Mouse (Mus musculus) intestine, embryonic 14.5 days (tissue): ENCODE data around the gene BC107364. TPM values are rescaled to one million over a fixed set of nuclear protein-coding genes. Genes with fewer than 3 reads are reported as not detected.

Experiments
- ATAC-seq: fragments of 200-750 bp; cut with Nextera tagmentation; replicated peaks from 2 replicates; pipeline ENCODE4 v1.8.0; 2017; ENCODE audit warnings: low read depth, moderate number of reproducible peaks, moderate TSS enrichment, moderate library complexity; ENCODE audit not compliant: low FRiP score, low TSS enrichment
- DNase-seq: peaks from one replicate; pipeline ENCODE4 v3.0.0-alpha.2; 2018; ENCODE audit warnings: low spot score
- H3K27ac ChIP-seq: fragments of 300-500 bp; sonication (generic); 2 replicates; pipeline ENCODE4 v1.5.1; 2014; ENCODE audit warnings: low read depth, mild to moderate bottlenecking, control low read depth
- H3K27me3 ChIP-seq: fragments of 300-500 bp; sonication (generic); replicated peaks from 2 replicates; pipeline ENCODE4 v1.6.1; 2014; ENCODE audit warnings: low read length, control low read depth; ENCODE audit not compliant: control insufficient read depth, insufficient read depth
- H3K36me3 ChIP-seq: fragments of 300-500 bp; sonication (generic); 2 replicates; pipeline ENCODE4 v1.6.1; 2014; ENCODE audit warnings: low read length, control low read depth; ENCODE audit not compliant: control insufficient read depth, insufficient read depth
- H3K4me1 ChIP-seq: fragments of 300-500 bp; sonication (generic); replicated peaks from 2 replicates; pipeline ENCODE4 v1.6.1; 2014; ENCODE audit warnings: low read length, control low read depth, mixed read lengths; ENCODE audit not compliant: control insufficient read depth, insufficient read depth
- H3K4me2 ChIP-seq: fragments of 300-500 bp; sonication (generic); 2 replicates; pipeline ENCODE4 v1.6.1; 2014; ENCODE audit warnings: low read length
- H3K4me3 ChIP-seq: fragments of 300-500 bp; sonication (generic); 2 replicates; pipeline ENCODE4 v1.5.1; 2014; ENCODE audit warnings: low read depth, low read length, control low read depth, mixed read lengths
- H3K9ac ChIP-seq: fragments of 300-500 bp; sonication (generic); 2 replicates; pipeline ENCODE4 v1.6.1; 2014; ENCODE audit warnings: mild to moderate bottlenecking, low read length
- H3K9me3 ChIP-seq: fragments of 300-500 bp; sonication (generic); 2 replicates; pipeline ENCODE4 v1.6.1; 2016; ENCODE audit warnings: low read length, control low read depth; ENCODE audit not compliant: control insufficient read depth
- WGBS: fragments of 180-500 bp; shearing (Covaris S2); extraction: QIAGEN DNeasy Blood & Tissue Kit; methylation state at CpG from one replicate; pipeline ENCODE4 v1.1.7; 2014; 5-methylcytosine and 5-hydroxymethylcytosine counted together
- polyA plus RNA-seq: library from polyadenylated mRNA; unstranded; fragments of >200 nt; fragmentation: Nextera tagmentation; extraction: Ambion mirVana; gene quantifications from 2 replicates; pipeline ENCODE4 v1.2.1, GENCODE M21; 2014

BC107364 gene
- polyA plus RNA-seq, 1 experiment from 2014 or later: not detected

DNA sequence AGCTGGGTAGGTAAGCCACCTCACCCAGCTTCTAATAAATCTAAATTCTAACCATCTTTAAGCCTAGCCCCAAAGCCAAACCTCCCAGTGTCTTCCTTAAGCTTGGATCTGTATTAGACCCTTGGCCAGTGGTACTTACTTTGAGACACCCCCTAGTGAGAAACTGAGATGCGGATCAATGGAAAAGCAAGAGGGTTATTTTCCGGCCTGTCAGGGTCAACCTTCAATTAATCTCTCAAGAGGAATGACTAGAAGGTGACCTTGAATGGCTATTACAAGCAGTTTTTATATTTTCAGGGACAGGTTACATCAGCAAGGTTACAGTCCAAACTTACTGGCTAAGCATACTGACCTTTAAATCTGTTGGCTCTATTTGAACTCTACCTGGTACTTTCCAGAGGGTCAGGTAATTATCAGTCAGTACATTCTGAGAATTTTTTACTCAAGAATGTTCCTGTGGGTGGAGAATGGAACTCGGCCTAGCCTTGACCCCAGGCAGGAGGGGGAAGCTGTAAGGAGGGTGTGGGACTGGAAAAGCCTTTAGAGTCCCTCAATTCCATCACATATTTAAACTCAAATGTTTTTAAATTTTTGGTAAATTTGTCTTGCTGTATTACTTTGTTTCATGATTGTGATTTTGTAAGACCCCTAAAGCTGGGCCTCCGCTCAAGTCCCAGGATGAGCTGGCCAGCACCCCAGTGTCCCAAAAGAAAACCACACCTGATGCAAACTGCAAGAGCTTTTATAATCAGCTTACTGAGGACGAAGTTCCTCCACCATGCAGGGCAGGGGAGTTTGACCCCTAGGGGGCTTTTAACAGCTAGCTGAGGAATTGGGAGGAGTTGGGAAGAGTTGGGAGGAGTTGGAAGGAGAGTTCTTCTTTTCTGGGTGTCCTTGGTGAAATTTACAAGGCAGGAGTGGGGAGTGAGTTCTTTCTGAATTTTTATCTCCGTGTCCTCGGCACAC is 34.0 kb downstream of the BC107364 start:
- ATAC-seq (no peak), DNase-seq (no peak)
- Histone ChIP-seq H3K9me3 (no peaks in the 10 kb centered on the region), H3K27me3 (no peaks in the 10 kb centered on the region; the same call in 1 of the 2 replicates), H3K4me1 (no peaks in the 10 kb centered on the region), H3K9ac (no peak overlapping the region), H3K27ac (no peak overlapping the region), H3K4me2 (no peak overlapping the region), H3K4me3 (no peak overlapping the region), H3K36me3 (no peaks in the 10 kb centered on the region)
- 74% methylated on average over 7 of the region's 7 CpGs for WGBS

- no peak for DNase-seq
- Histone ChIP-seq H3K4me1 (no peaks in the 10 kb centered on the region), H3K36me3 (no peaks in the 10 kb centered on the region), H3K9ac (no peak overlapping the region), H3K4me2 (no peak overlapping the region), H3K9me3 (no peaks in the 10 kb centered on the region), H3K27me3 (no peaks in the 10 kb centered on the region), H3K4me3 (no peak overlapping the region), H3K27ac (no peak overlapping the region)
- 89% methylated on average over 6 of the region's 6 CpGs for WGBS
- no peak for ATAC-seq
Measured at GRCm38 (mm10) chr3:96416595-96416994, 35.5 kb downstream of the BC107364 start.

DNA sequence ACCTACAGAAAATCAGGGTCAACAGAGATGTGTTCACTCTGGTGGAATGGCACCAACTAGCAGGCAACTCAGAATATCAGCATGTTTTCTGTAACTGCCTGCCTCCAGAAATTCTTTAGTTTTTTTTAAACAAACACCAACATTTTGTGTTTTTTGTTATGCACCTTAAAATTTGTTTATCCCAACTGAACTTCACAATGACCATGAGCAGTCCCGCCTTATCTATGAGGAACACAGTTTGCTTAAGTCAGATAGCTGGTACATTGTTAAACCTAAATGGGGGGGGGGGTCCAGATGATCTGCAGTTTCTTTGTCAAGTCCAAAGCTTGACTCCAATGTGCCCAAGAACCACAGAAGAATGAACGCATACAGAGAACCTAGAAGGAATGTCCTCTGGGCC is 36.0 kb downstream of the BC107364 start:
- Histone ChIP-seq H3K4me3 (no peak overlapping the region), H3K27me3 (peaks cover 3% of the 10 kb centered on the region; the same call in 1 of the 2 replicates), H3K27ac (no peak overlapping the region), H3K9me3 (no peaks in the 10 kb centered on the region), H3K9ac (no peak overlapping the region), H3K36me3 (no peaks in the 10 kb centered on the region), H3K4me1 (no peaks in the 10 kb centered on the region), H3K4me2 (no peak overlapping the region)
- ATAC-seq: no peak
- WGBS: 92% methylated on average over 2 of the region's 2 CpGs
- no peak for DNase-seq

DNA sequence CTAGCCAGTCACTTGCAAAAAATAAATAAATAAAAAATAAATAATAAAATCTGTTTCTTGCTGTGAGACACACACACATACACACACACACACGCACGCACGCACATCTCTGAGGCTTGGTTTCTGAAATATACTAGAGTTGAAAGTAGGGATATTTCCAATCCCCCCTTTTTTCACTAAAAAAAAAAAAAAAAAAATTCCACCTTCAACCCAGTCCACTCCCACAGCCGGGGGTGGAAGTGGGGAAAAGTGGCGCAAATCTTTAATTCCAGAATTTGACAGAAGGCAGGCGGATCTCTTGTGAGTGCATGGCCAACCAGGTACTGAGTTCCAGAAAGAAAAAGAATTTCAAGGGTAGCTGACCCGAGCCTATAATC is 37.2 kb downstream of the BC107364 start:
- DNase-seq (no peak), ATAC-seq (no peak)
- H3K9ac ChIP-seq: no peak overlapping the region; the same call in 1 of the 2 replicates
- no peak overlapping the region for H3K27ac ChIP-seq
- 38% methylated on average over 7 of the region's 7 CpGs for WGBS
- H3K27me3 ChIP-seq: peaks cover 12% of the 10 kb centered on the region
- H3K4me3 ChIP-seq: peak overlapping the region; percentile 62
- H3K9me3 ChIP-seq: no peaks in the 10 kb centered on the region
- H3K36me3 ChIP-seq: no peaks in the 10 kb centered on the region
- no peaks in the 10 kb centered on the region for H3K4me1 ChIP-seq
- peak overlapping the region; percentile 88 for H3K4me2 ChIP-seq

- peak; percentile 92 for ATAC-seq
Measured at GRCm38 (mm10) chr3:96414126-96414950, 37.8 kb downstream of the BC107364 start.

DNA sequence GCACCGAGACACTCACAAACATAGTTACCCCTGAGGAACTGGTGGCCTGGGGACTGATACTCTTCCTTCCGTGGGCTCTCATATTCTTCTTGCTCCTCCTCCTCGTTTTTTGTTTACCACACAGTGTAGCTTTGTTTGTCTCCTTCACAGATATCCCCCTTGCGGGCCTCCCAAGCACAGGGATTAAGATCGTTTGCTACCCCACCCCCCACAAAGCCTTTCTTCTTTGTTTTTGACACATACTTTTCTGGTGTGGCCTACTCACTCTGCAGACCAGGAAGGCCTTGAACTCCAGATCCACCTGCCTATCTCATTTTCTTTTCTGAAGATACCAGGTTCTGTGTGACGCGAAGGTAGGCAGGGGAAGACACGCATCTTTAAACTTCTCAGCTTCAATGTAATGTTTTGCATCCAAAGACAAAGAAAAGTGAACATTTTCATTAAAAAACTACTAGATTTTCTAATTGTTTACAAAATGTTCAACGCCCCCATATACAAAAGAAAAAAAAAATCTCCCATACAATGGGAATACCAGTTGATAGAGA is 38.5 kb downstream of the BC107364 start:
- peak overlapping the region; percentile 62 for H3K4me3 ChIP-seq
- H3K27me3 ChIP-seq: peaks cover 25% of the 10 kb centered on the region
- H3K9me3 ChIP-seq: no peaks in the 10 kb centered on the region
- no peak overlapping the region; the same call in 1 of the 2 replicates for H3K9ac ChIP-seq
- WGBS: 68% methylated on average over 9 of the region's 9 CpGs
- DNase-seq (no peak), ATAC-seq (no peak)
- H3K27ac ChIP-seq: no peak overlapping the region
- H3K4me1 ChIP-seq: no peaks in the 10 kb centered on the region
- peak overlapping the region; percentile 88 for H3K4me2 ChIP-seq
- no peaks in the 10 kb centered on the region for H3K36me3 ChIP-seq

More at GRCm38 (mm10) chr3:96414126-96414950, 37.8 kb downstream of the BC107364 start:
- no peaks in the 10 kb centered on the region for H3K36me3 ChIP-seq
- no peaks in the 10 kb centered on the region for H3K4me1 ChIP-seq
- peak overlapping the region; percentile 62 for H3K4me3 ChIP-seq
- under 1% methylated on average over 64 of the region's 64 CpGs for WGBS
- peak; percentile 92 for DNase-seq
- no peaks in the 10 kb centered on the region for H3K9me3 ChIP-seq
- H3K4me2 ChIP-seq: peak overlapping the region; percentile 88
- H3K27ac ChIP-seq: peak overlapping the region; percentile 78
- peak overlapping the region; percentile 92 for H3K9ac ChIP-seq
- H3K27me3 ChIP-seq: peaks cover 18% of the 10 kb centered on the region

GRCm38 (mm10) chr3:96411821-96412220 is 40.3 kb downstream of the BC107364 start:
- 83% methylated on average over 3 of the region's 3 CpGs for WGBS
- Histone ChIP-seq H3K4me3 (no peak overlapping the region), H3K4me1 (no peaks in the 10 kb centered on the region), H3K4me2 (no peak overlapping the region), H3K9ac (no peak overlapping the region), H3K27ac (no peak overlapping the region), H3K36me3 (no peaks in the 10 kb centered on the region), H3K9me3 (no peaks in the 10 kb centered on the region), H3K27me3 (peaks cover 38% of the 10 kb centered on the region)
- ATAC-seq (no peak), DNase-seq (no peak)

DNA sequence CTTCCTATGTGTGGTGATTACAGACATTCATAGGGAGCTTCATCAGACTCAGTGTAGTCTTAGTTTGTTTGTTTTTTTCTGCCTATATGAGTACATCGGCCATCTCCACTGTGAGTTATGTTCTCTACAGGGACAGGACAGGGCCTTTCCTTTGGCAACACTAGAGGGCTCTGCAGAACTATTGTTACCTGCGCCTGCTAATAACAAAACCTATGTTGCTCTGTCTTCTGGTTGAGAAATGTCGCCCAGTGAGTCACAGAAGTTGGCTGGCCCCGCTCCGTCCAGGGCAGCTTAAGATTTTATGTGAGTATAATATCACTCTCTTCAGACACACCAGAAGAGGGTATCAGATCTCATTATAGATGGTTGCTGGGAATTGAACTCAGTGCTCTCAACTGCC is 41.1 kb downstream of the BC107364 start:
- ATAC-seq: no peak
- WGBS: 85% methylated on average over 5 of the region's 5 CpGs

More for the DNA sequence above, 41.1 kb downstream of the BC107364 start:
- no peaks in the 10 kb centered on the region for H3K36me3 ChIP-seq
- H3K4me3 ChIP-seq: no peak overlapping the region
- H3K9ac ChIP-seq: no peak overlapping the region
- H3K4me1 ChIP-seq: no peaks in the 10 kb centered on the region
- H3K27me3 ChIP-seq: peaks cover 47% of the 10 kb centered on the region
- no peak overlapping the region for H3K27ac ChIP-seq
- no peak for DNase-seq
- no peaks in the 10 kb centered on the region for H3K9me3 ChIP-seq
- H3K4me2 ChIP-seq: no peak overlapping the region
